Mouse (Mus musculus) kidney, adult 2 months (tissue): ENCODE data around the gene Sorcs1.

Experiments
- CTCF ChIP-seq: fragments of 200-500 bp; conservative IDR thresholded peaks from 2 replicates; pipeline ENCODE4 v1.5.1; 2011; ENCODE audit warnings: low read depth, mild to moderate bottlenecking, control low read depth, low read length, moderate library complexity, mixed read lengths; ENCODE audit not compliant: insufficient read depth, insufficient read length
- POLR2A ChIP-seq: fragments of 200-500 bp; IDR thresholded peaks from one replicate; pipeline ENCODE4 v1.6.1; 2011; ENCODE audit warnings: low read depth, low read length, control low read depth

- no peak for TF ChIP-seq POLR2A
- no peak for TF ChIP-seq CTCF
These were observed 267.9 kb downstream of the Sorcs1 start for GRCm38 (mm10) chr19:50410561-50410960.
